Mouse (Mus musculus) limb, embryonic 15.5 days (tissue): ENCODE measurements at regions not wholly inside any gene's neighbourhood (a gene's known extent, or its start where the extent isn't known, plus 50 kb on each side); places are given as distances from the start of the nearest gene placed in this dataset.

Experiments used
- ATAC-seq: fragments of 200-750 bp; cut with Nextera tagmentation; 2 replicates; pipeline ENCODE4 v1.8.0; 2017; ENCODE audit warnings: low read depth, moderate TSS enrichment; ENCODE audit not compliant: insufficient number of reproducible peaks, low FRiP score, low TSS enrichment
- H3K27ac ChIP-seq: fragments of 300-500 bp; sonication (generic); 2 replicates; pipeline ENCODE4 v1.5.1; 2015; ENCODE audit warnings: moderate library complexity, mild to moderate bottlenecking, inconsistent platforms
- H3K27me3 ChIP-seq: fragments of 300-500 bp; sonication (generic); 2 replicates; pipeline ENCODE4 v1.6.1; 2015; ENCODE audit warnings: inconsistent platforms
- H3K36me3 ChIP-seq: fragments of 300-500 bp; sonication (generic); 2 replicates; pipeline ENCODE4 v1.6.1; 2015; ENCODE audit warnings: inconsistent platforms
- H3K4me1 ChIP-seq: fragments of 300-500 bp; sonication (generic); 2 replicates; pipeline ENCODE4 v1.6.1; 2015; ENCODE audit warnings: inconsistent platforms
- H3K4me2 ChIP-seq: fragments of 300-500 bp; sonication (generic); 2 replicates; pipeline ENCODE4 v1.6.1; 2015; ENCODE audit warnings: mild to moderate bottlenecking, inconsistent platforms
- H3K4me3 ChIP-seq: fragments of 300-500 bp; sonication (generic); 2 replicates; pipeline ENCODE4 v1.5.1; 2015; ENCODE audit warnings: mild to moderate bottlenecking, inconsistent platforms
- H3K9ac ChIP-seq: fragments of 300-500 bp; sonication (generic); 2 replicates; pipeline ENCODE4 v1.6.1; 2015; ENCODE audit warnings: inconsistent platforms
- H3K9me3 ChIP-seq: fragments of 300-500 bp; sonication (generic); 2 replicates; pipeline ENCODE4 v1.6.1; 2016; ENCODE audit warnings: inconsistent platforms
- WGBS: fragments of 180-500 bp; shearing (Covaris S2); methylation state at CpG from one replicate; pipeline ENCODE4 v1.1.7; 2015; 5-methylcytosine and 5-hydroxymethylcytosine counted together

- ATAC-seq = no peak
- Histone ChIP-seq H3K4me1 (no peaks in the 10 kb centered on the region), H3K36me3 (no peaks in the 10 kb centered on the region), H3K4me3 (no peak overlapping the region), H3K9me3 (no peaks in the 10 kb centered on the region), H3K27ac (no peak overlapping the region), H3K27me3 (0 out of 2 replicates have a peak, but pooled peaks cover under 1% of the 10 kb centered on the region), H3K4me2 (no peak overlapping the region), H3K9ac (no peak overlapping the region)
- WGBS = 66% methylated on average over 3 of the region's 3 CpGs
These were observed 328.5 kb downstream of the Glrx3 start for GRCm38 (mm10) chr7:137765961-137766360.

GRCm38 (mm10) chr7:137766721-137767120 lies 329.3 kb downstream of the Glrx3 start:
- 0 out of 2 replicates have a peak, but pooled peaks cover 2% of the 10 kb centered on the region for H3K27me3 ChIP-seq
- no peak overlapping the region for H3K27ac ChIP-seq
- H3K36me3 ChIP-seq = no peaks in the 10 kb centered on the region
- no peak overlapping the region for H3K9ac ChIP-seq
- ATAC-seq = no peak
- H3K9me3 ChIP-seq = no peaks in the 10 kb centered on the region
- no peak overlapping the region for H3K4me3 ChIP-seq
- H3K4me1 ChIP-seq = no peaks in the 10 kb centered on the region
- 29% methylated on average over 2 of the region's 2 CpGs for WGBS
- H3K4me2 ChIP-seq = no peak overlapping the region

- H3K27me3 ChIP-seq = 0 out of 2 replicates have a peak, but pooled peaks cover 2% of the 10 kb centered on the region
- 78% methylated on average over 7 of the region's 7 CpGs for WGBS
- H3K4me3 ChIP-seq = no peak overlapping the region
- H3K27ac ChIP-seq = no peak overlapping the region
- H3K4me1 ChIP-seq = peaks cover 2% of the 10 kb centered on the region; the same call in 1 of the 2 replicates
- H3K9ac ChIP-seq = no peak overlapping the region
- H3K4me2 ChIP-seq = no peak overlapping the region
- no peaks in the 10 kb centered on the region for H3K9me3 ChIP-seq
- ATAC-seq = no peak
- no peaks in the 10 kb centered on the region for H3K36me3 ChIP-seq
These were observed 335.9 kb downstream of the Glrx3 start for GRCm38 (mm10) chr7:137773051-137773964.

- ATAC-seq = no peak
- Histone ChIP-seq H3K9ac (no peak overlapping the region), H3K36me3 (no peaks in the 10 kb centered on the region), H3K27ac (no peak overlapping the region), H3K4me1 (peaks cover 2% of the 10 kb centered on the region; the same call in 1 of the 2 replicates), H3K27me3 (0 out of 2 replicates have a peak, but pooled peaks cover 2% of the 10 kb centered on the region), H3K4me2 (no peak overlapping the region), H3K4me3 (no peak overlapping the region), H3K9me3 (no peaks in the 10 kb centered on the region)
- 34% methylated on average over 7 of the region's 7 CpGs for WGBS
These were observed 336.5 kb downstream of the Glrx3 start for GRCm38 (mm10) chr7:137773965-137774310.

GRCm38 (mm10) chr7:137783954-137784353 lies 346.5 kb downstream of the Glrx3 start:
- H3K9ac ChIP-seq = no peak overlapping the region

GRCm38 (mm10) chr7:137805361-137805760 lies 367.9 kb downstream of the Glrx3 start:
- ATAC-seq = peak; percentile 72; the same call in 1 of the 2 replicates
- no peaks in the 10 kb centered on the region for H3K27me3 ChIP-seq
- WGBS = 31% methylated on average over 6 of the region's 6 CpGs
- no peak overlapping the region for H3K27ac ChIP-seq
- no peak overlapping the region for H3K4me3 ChIP-seq
- H3K9me3 ChIP-seq = no peaks in the 10 kb centered on the region
- no peaks in the 10 kb centered on the region for H3K36me3 ChIP-seq
- H3K4me1 ChIP-seq = no peaks in the 10 kb centered on the region
- no peak overlapping the region for H3K4me2 ChIP-seq
- H3K9ac ChIP-seq = no peak overlapping the region

More at GRCm38 (mm10) chr7:137783954-137784353, 346.5 kb downstream of the Glrx3 start:
- H3K9me3 ChIP-seq = no peaks in the 10 kb centered on the region
- H3K27ac ChIP-seq = no peak overlapping the region
- no peak for ATAC-seq
- H3K27me3 ChIP-seq = no peaks in the 10 kb centered on the region
- H3K4me1 ChIP-seq = no peaks in the 10 kb centered on the region
- H3K4me3 ChIP-seq = no peak overlapping the region
- no peaks in the 10 kb centered on the region for H3K36me3 ChIP-seq
- no peak overlapping the region for H3K4me2 ChIP-seq

- Histone ChIP-seq H3K27me3 (no peaks in the 10 kb centered on the region), H3K4me3 (no peak overlapping the region), H3K9ac (no peak overlapping the region), H3K4me1 (no peaks in the 10 kb centered on the region), H3K27ac (no peak overlapping the region), H3K4me2 (no peak overlapping the region), H3K9me3 (no peaks in the 10 kb centered on the region), H3K36me3 (no peaks in the 10 kb centered on the region)
- ATAC-seq = no peak
- 76% methylated on average over 3 of the region's 3 CpGs for WGBS
These were observed 375.4 kb downstream of the Glrx3 start for GRCm38 (mm10) chr7:137812839-137813238.

GRCm38 (mm10) chr7:137840520-137840919 lies 403.1 kb downstream of the Glrx3 start:
- ATAC-seq = no peak
- Histone ChIP-seq H3K9me3 (no peaks in the 10 kb centered on the region), H3K4me1 (no peaks in the 10 kb centered on the region), H3K36me3 (no peaks in the 10 kb centered on the region), H3K27ac (no peak overlapping the region), H3K4me2 (no peak overlapping the region), H3K9ac (no peak overlapping the region), H3K27me3 (no peaks in the 10 kb centered on the region), H3K4me3 (no peak overlapping the region)
- WGBS = 70% methylated on average over 2 of the region's 2 CpGs

GRCm38 (mm10) chr7:137841044-137841443 lies 403.6 kb downstream of the Glrx3 start:
- Histone ChIP-seq H3K4me1 (no peaks in the 10 kb centered on the region), H3K9ac (no peak overlapping the region), H3K27me3 (0 out of 2 replicates have a peak, but pooled peaks cover under 1% of the 10 kb centered on the region), H3K4me3 (no peak overlapping the region), H3K4me2 (no peak overlapping the region), H3K9me3 (no peaks in the 10 kb centered on the region), H3K36me3 (no peaks in the 10 kb centered on the region), H3K27ac (no peak overlapping the region)
- ATAC-seq = no peak
- 47% methylated on average over 5 of the region's 5 CpGs for WGBS

- Histone ChIP-seq H3K4me3 (no peak overlapping the region), H3K4me1 (no peaks in the 10 kb centered on the region), H3K9ac (no peak overlapping the region), H3K9me3 (no peaks in the 10 kb centered on the region), H3K27me3 (0 out of 2 replicates have a peak, but pooled peaks cover 3% of the 10 kb centered on the region), H3K4me2 (no peak overlapping the region), H3K36me3 (no peaks in the 10 kb centered on the region), H3K27ac (no peak overlapping the region)
- WGBS = 25% methylated on average over 8 of the region's 8 CpGs
- ATAC-seq = no peak
These were observed 404.2 kb downstream of the Glrx3 start for GRCm38 (mm10) chr7:137841456-137842100.

GRCm38 (mm10) chr7:137847856-137848255 lies 410.4 kb downstream of the Glrx3 start:
- H3K4me1 ChIP-seq = no peaks in the 10 kb centered on the region
- no peak overlapping the region for H3K4me2 ChIP-seq
- H3K4me3 ChIP-seq = no peak overlapping the region
- no peaks in the 10 kb centered on the region for H3K36me3 ChIP-seq
- H3K27me3 ChIP-seq = 0 out of 2 replicates have a peak, but pooled peaks cover 3% of the 10 kb centered on the region
- no peaks in the 10 kb centered on the region for H3K9me3 ChIP-seq
- 77% methylated on average over 11 of the region's 11 CpGs for WGBS
- H3K9ac ChIP-seq = no peak overlapping the region
- no peak overlapping the region for H3K27ac ChIP-seq
- ATAC-seq = no peak

GRCm38 (mm10) chr7:137851061-137851460 lies 413.6 kb downstream of the Glrx3 start:
- no peaks in the 10 kb centered on the region for H3K9me3 ChIP-seq
- no peak overlapping the region for H3K4me2 ChIP-seq
- 31% methylated on average over 4 of the region's 4 CpGs for WGBS
- no peak for ATAC-seq
- H3K27me3 ChIP-seq = 0 out of 2 replicates have a peak, but pooled peaks cover 3% of the 10 kb centered on the region
- no peaks in the 10 kb centered on the region for H3K4me1 ChIP-seq
- no peak overlapping the region for H3K4me3 ChIP-seq
- no peak overlapping the region for H3K9ac ChIP-seq
- H3K27ac ChIP-seq = no peak overlapping the region
- H3K36me3 ChIP-seq = no peaks in the 10 kb centered on the region
